Mouse (Mus musculus): ENCODE results near the gene Pcbp3. TPM values are rescaled to one million over a fixed set of nuclear protein-coding genes. Genes with fewer than 3 reads are reported as not detected.
"Not testable (repeated sequence)": the region's sequence is repeated elsewhere in the genome, so short reads cannot be mapped to it uniquely, and the experiment has no call there.

Pcbp3 gene
- polyA plus RNA-seq, 1 experiment = 1.3 TPM

GRCm38 (mm10) chr10:76976699-76977098 lies 15.0 kb upstream of the Pcbp3 start:
- Histone ChIP-seq H3K4me1 (no peaks in the 10 kb centered on the region), H3K36me3 (replicated peaks; ENCODE audit: low read length) (no peaks in the 10 kb centered on the region), H3K9me3 (0 out of 2 replicates have a peak, but pooled peaks cover 1% of the 10 kb centered on the region), H3K27me3 (replicated peaks) (peaks cover 5% of the 10 kb centered on the region), H3K4me3 (replicated peaks) (no peak overlapping the region)
- TF ChIP-seq GATA1 (IDR thresholded peaks at IDR 0.05; ENCODE audit: borderline replicate concordance, low read length) (no peak), FLI1 (IDR thresholded peaks at IDR 0.05; ENCODE audit: low read length) (no peak)

- Histone ChIP-seq H3K4me3 (replicated peaks) (no peak overlapping the region), H3K9me3 (no peaks in the 10 kb centered on the region), H3K4me1 (no peaks in the 10 kb centered on the region), H3K36me3 (replicated peaks; ENCODE audit: low read length) (no peaks in the 10 kb centered on the region), H3K27me3 (replicated peaks) (peaks cover 5% of the 10 kb centered on the region)
- TF ChIP-seq FLI1 (IDR thresholded peaks at IDR 0.05; ENCODE audit: low read length) = no peak
- no peak for TF ChIP-seq GATA1 (IDR thresholded peaks at IDR 0.05; ENCODE audit: borderline replicate concordance, low read length)
Measured at GRCm38 (mm10) chr10:76973797-76974436, 12.2 kb upstream of the Pcbp3 start.

- not testable (repeated sequence) for H3K4me1 ChIP-seq; H3K36me3 ChIP-seq (replicated peaks; ENCODE audit: low read length); H3K9me3 ChIP-seq; H3K27me3 ChIP-seq (replicated peaks); H3K4me3 ChIP-seq (replicated peaks)
Measured at GRCm38 (mm10) chr10:76972318-76972717, 10.6 kb upstream of the Pcbp3 start.

- H3K4me1 ChIP-seq = no peaks in the 10 kb centered on the region
- peaks cover 5% of the 10 kb centered on the region for H3K27me3 ChIP-seq (replicated peaks)
- H3K9me3 ChIP-seq = no peaks in the 10 kb centered on the region
- no peaks in the 10 kb centered on the region for H3K36me3 ChIP-seq (replicated peaks; ENCODE audit: low read length)
- H3K4me3 ChIP-seq (replicated peaks) = no peak overlapping the region
- TF ChIP-seq GATA1 (IDR thresholded peaks at IDR 0.05; ENCODE audit: borderline replicate concordance, low read length) (no peak), FLI1 (IDR thresholded peaks at IDR 0.05; ENCODE audit: low read length) (no peak)
Measured at GRCm38 (mm10) chr10:76970974-76971373, 9.3 kb upstream of the Pcbp3 start.

- H3K4me1 ChIP-seq = peaks cover 13% of the 10 kb centered on the region
- TF ChIP-seq FLI1 (IDR thresholded peaks at IDR 0.05; ENCODE audit: low read length) = no peak
- no peak for TF ChIP-seq GATA1 (IDR thresholded peaks at IDR 0.05; ENCODE audit: borderline replicate concordance, low read length)
Measured at GRCm38 (mm10) chr10:76964436-76964835, 2.7 kb upstream of the Pcbp3 start.

GRCm38 (mm10) chr10:76963997-76964396 lies 2.3 kb upstream of the Pcbp3 start:
- H3K4me3 ChIP-seq (replicated peaks) = peak overlapping the region; percentile 14
- no peaks in the 10 kb centered on the region for H3K36me3 ChIP-seq (replicated peaks; ENCODE audit: low read length)
- peaks cover 51% of the 10 kb centered on the region for H3K27me3 ChIP-seq (replicated peaks)
- H3K9me3 ChIP-seq = no peaks in the 10 kb centered on the region
- peaks cover 13% of the 10 kb centered on the region for H3K4me1 ChIP-seq
- TF ChIP-seq GATA1 (IDR thresholded peaks at IDR 0.05; ENCODE audit: borderline replicate concordance, low read length) = no peak
- TF ChIP-seq FLI1 (IDR thresholded peaks at IDR 0.05; ENCODE audit: low read length) = no peak

More at GRCm38 (mm10) chr10:76964436-76964835, 2.7 kb upstream of the Pcbp3 start:
- H3K27me3 ChIP-seq (replicated peaks) = peaks cover 51% of the 10 kb centered on the region
- no peak overlapping the region for H3K4me3 ChIP-seq (replicated peaks)
- no peaks in the 10 kb centered on the region for H3K36me3 ChIP-seq (replicated peaks; ENCODE audit: low read length)
- no peaks in the 10 kb centered on the region for H3K9me3 ChIP-seq

- no peaks in the 10 kb centered on the region for H3K36me3 ChIP-seq (replicated peaks; ENCODE audit: low read length)
- TF ChIP-seq GATA1 (IDR thresholded peaks at IDR 0.05; ENCODE audit: borderline replicate concordance, low read length) = no peak
- TF ChIP-seq FLI1 (IDR thresholded peaks at IDR 0.05; ENCODE audit: low read length) = no peak
- peaks cover 55% of the 10 kb centered on the region for H3K27me3 ChIP-seq (replicated peaks)
- H3K4me3 ChIP-seq (replicated peaks) = peak overlapping the region; percentile 91
- H3K9me3 ChIP-seq = no peaks in the 10 kb centered on the region
- peaks cover 13% of the 10 kb centered on the region for H3K4me1 ChIP-seq
Measured at GRCm38 (mm10) chr10:76961156-76961555, 531 bp downstream of the Pcbp3 start.

- no peaks in the 10 kb centered on the region for H3K36me3 ChIP-seq (replicated peaks; ENCODE audit: low read length)
- no peak overlapping the region for H3K4me3 ChIP-seq (replicated peaks)
- H3K4me1 ChIP-seq = peaks cover 13% of the 10 kb centered on the region
- peaks cover 31% of the 10 kb centered on the region for H3K27me3 ChIP-seq (replicated peaks)
- TF ChIP-seq FLI1 (IDR thresholded peaks at IDR 0.05; ENCODE audit: low read length) = no peak
- no peak for TF ChIP-seq GATA1 (IDR thresholded peaks at IDR 0.05; ENCODE audit: borderline replicate concordance, low read length)
- no peaks in the 10 kb centered on the region for H3K9me3 ChIP-seq
Measured at GRCm38 (mm10) chr10:76958201-76958600, 3.5 kb downstream of the Pcbp3 start.

GRCm38 (mm10) chr10:76956200-76956599 lies 5.5 kb downstream of the Pcbp3 start:
- Histone ChIP-seq H3K27me3 (replicated peaks) (peaks cover 11% of the 10 kb centered on the region), H3K36me3 (replicated peaks; ENCODE audit: low read length) (no peaks in the 10 kb centered on the region), H3K9me3 (no peaks in the 10 kb centered on the region), H3K4me1 (peaks cover under 1% of the 10 kb centered on the region), H3K4me3 (replicated peaks) (no peak overlapping the region)
- TF ChIP-seq FLI1 (IDR thresholded peaks at IDR 0.05; ENCODE audit: low read length) (no peak), GATA1 (IDR thresholded peaks at IDR 0.05; ENCODE audit: borderline replicate concordance, low read length) (no peak)

GRCm38 (mm10) chr10:76941038-76941437 lies 20.6 kb downstream of the Pcbp3 start:
- no peak for TF ChIP-seq GATA1 (IDR thresholded peaks at IDR 0.05; ENCODE audit: borderline replicate concordance, low read length)
- TF ChIP-seq FLI1 (IDR thresholded peaks at IDR 0.05; ENCODE audit: low read length) = no peak
- Histone ChIP-seq H3K9me3 (no peaks in the 10 kb centered on the region), H3K27me3 (replicated peaks) (no peaks in the 10 kb centered on the region)

GRCm38 (mm10) chr10:76936827-76937226 lies 24.9 kb downstream of the Pcbp3 start:
- Histone ChIP-seq H3K27me3 (replicated peaks) (no peaks in the 10 kb centered on the region), H3K4me1 (no peaks in the 10 kb centered on the region), H3K36me3 (replicated peaks; ENCODE audit: low read length) (no peaks in the 10 kb centered on the region), H3K9me3 (no peaks in the 10 kb centered on the region), H3K4me3 (replicated peaks) (no peak overlapping the region)
- TF ChIP-seq GATA1 (IDR thresholded peaks at IDR 0.05; ENCODE audit: borderline replicate concordance, low read length) (no peak), FLI1 (IDR thresholded peaks at IDR 0.05; ENCODE audit: low read length) (no peak)

More at GRCm38 (mm10) chr10:76941038-76941437, 20.6 kb downstream of the Pcbp3 start:
- H3K36me3 ChIP-seq (replicated peaks; ENCODE audit: low read length) = no peaks in the 10 kb centered on the region
- H3K4me1 ChIP-seq = no peaks in the 10 kb centered on the region
- no peak overlapping the region for H3K4me3 ChIP-seq (replicated peaks)
